Mouse (Mus musculus) cerebellum, adult (tissue): Measurements from ENCODE around the gene Tagln2.

ENCODE experiments used
- ATAC-seq: cut with Nextera tagmentation; 2 replicates; pipeline ENCODE4 v1.9.2; 2017; ENCODE audit warnings: mild to moderate bottlenecking, moderate library complexity, mixed read lengths; ENCODE audit not compliant: insufficient number of reproducible peaks, low FRiP score, low TSS enrichment

The Tagln2 gene

DNA sequence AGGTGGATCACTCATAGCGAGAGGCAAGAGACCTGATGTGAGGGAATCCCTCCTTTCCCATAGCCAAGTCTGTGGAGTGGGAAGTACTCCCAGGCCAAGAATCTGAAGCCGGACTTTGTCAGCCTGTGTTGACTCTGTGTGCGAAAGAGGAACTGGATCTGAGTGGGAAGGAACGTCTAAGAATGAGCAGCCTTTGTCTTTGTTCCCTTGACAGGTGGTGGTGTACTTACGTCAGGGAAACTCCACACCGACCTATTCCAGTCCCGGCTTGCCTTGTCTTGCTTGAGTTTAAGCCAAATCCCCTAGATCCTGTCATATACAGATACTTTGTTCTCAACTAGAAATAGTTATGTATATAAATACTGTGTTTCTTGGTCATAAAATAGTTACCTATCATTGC lies 22.7 kb downstream of the Tagln2 start:
- no peak for ATAC-seq

GRCm38 (mm10) chr1:172523699-172524101 lies 23.9 kb downstream of the Tagln2 start:
- no peak for ATAC-seq

DNA sequence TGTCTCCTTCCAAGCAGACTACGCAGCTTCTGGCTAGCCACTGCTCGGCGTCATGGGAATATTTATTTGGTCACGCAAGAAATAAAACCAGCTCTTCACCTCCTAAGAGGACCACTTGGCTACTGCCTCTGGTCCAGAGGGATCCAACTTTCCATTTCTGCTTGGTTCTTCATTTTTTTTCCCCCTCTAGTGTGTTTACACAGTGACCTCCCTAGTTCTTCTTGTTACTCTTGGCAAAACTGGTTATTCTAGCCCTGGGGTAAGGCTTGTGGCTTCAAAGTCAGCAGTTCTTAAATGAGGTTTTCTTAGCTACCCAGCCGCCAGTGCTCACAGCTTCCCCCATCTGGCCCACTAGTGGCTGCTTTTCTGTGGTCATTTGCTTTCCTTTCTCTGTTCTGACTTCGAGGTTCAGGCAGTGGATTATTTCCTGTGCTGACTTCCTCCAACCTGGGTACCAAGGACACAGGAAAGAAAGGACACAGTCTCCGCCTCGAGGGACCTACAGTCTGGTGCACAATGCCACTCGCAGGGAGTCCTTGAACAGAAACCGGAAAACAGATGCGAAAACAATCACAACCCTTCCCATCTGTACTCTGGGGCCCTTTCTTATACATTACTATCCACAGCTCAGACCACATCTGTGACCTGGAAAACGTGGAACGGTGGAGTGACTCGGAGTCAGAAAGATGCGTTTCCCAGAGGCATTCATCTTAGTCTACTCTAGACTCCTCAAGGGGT lies 25.3 kb downstream of the Tagln2 start:
- no peak for ATAC-seq

GRCm38 (mm10) chr1:172525971-172526370 lies 26.1 kb downstream of the Tagln2 start:
- ATAC-seq: no peak

GRCm38 (mm10) chr1:172526380-172527081 lies 26.7 kb downstream of the Tagln2 start:
- ATAC-seq: no peak

GRCm38 (mm10) chr1:172527431-172527830 lies 27.6 kb downstream of the Tagln2 start:
- ATAC-seq: no peak

GRCm38 (mm10) chr1:172528701-172529100 lies 28.9 kb downstream of the Tagln2 start:
- peak; percentile 67 for ATAC-seq

DNA sequence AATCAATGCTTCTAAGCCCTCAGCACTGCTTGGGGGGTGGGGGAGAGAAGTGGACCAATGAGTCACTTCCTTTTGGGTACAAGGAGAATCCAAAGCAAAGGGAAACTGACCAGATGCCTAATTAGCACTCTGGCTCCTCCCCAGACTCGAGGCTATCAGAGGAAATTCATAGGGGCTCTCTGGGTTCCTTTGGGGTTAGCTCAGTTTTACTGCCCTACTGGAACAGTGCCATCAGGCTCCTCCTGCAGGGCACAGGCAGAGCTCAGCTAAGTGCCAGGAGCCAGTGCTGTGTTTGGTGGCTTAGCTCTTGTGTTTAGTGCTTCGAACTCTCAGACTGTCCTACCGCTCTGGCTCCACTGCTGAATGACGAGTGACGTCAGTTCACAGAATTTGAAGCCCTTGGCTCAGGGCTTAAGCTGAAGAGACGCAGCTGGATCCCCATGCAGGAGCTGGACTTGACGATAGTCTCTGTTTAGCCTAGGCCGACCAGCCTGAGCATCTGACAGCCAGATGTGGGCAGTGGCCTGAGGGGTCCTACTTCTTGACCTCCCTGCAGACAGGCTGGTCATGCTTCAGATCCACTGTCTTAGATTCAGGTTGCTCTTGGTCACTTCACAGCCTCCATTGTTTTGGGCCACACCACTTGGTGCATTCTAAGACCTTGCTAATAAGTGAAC lies 30.8 kb downstream of the Tagln2 start:
- ATAC-seq: no peak

- peak; percentile 78 for ATAC-seq
Observed at GRCm38 (mm10) chr1:172532551-172532950, 32.7 kb downstream of the Tagln2 start.

- ATAC-seq: no peak
Observed at GRCm38 (mm10) chr1:172535116-172535515, 35.3 kb downstream of the Tagln2 start.

- no peak for ATAC-seq
Observed at GRCm38 (mm10) chr1:172539827-172540226, 40.0 kb downstream of the Tagln2 start.

DNA sequence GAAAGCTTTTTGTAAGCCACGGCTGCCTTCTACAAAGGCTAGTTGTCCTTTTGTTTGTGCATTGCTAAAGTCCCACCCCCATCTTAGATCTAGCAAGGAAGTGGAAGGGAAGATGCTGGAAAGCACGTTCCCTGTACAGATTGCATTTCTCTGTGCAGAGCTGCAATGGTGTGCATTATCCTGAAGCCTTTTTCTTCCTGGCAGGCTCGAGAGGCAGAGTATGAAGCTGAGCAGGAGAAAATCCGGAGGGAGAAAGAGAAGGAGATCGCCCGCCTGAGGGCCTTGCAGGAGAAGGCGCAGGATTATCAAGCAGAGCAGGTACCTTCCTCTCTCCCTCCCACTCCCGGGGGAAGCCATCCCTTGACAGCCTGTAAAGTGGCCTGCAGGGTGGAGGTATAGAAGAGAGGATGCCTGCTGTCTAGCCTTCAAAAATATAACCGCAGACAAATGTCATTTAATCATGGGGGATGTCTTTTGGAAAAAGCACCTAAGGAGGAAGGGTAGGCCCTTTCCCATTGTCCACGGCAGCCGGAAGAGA lies 40.5 kb downstream of the Tagln2 start:
- no peak for ATAC-seq

DNA sequence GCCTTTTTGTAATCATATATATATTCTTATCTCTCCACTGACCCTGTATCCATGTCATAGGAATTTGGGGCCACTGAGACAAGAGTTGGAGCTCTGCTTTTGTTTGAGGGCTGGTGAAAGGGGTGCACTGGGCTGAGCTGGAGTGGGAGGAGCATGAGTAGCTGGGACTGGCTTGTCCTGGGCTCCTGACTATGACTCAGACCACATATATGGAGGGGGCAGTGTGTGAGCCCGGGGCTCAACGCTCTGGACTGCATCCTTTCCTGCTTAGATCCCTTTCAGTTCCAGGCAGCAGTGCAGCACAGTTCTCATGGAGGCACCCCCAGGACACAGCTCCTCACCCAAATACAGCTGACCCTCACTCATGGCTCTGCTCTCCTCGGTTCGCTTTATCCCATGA lies 46.2 kb downstream of the Tagln2 start:
- no peak for ATAC-seq

GRCm38 (mm10) chr1:172548501-172548900 lies 48.7 kb downstream of the Tagln2 start:
- ATAC-seq: no peak

DNA sequence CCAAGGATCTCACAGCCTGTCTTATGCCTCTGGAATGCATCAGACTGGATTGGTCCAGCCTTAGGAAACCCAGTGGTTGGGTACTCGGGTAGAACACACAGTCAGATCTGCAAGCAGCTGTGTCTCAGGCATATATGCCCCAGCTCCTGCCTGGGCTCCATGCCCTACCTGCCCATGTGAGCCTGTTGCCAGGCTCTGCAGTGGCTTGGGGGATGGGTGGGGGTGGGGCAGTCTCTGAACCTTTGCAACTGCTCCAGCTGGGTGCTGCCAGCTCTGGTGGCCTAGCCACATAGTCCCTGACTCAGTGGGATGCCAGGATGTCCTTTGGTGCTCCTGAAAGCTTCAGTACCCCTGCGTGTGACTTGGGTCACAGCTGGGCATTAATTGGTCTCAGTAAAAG lies 49.5 kb downstream of the Tagln2 start:
- ATAC-seq: no peak

GRCm38 (mm10) chr1:172549717-172550116 lies 49.9 kb downstream of the Tagln2 start:
- no peak for ATAC-seq

- peak; percentile 62 for ATAC-seq
Observed at GRCm38 (mm10) chr1:172550551-172550951, 50.7 kb downstream of the Tagln2 start.

DNA sequence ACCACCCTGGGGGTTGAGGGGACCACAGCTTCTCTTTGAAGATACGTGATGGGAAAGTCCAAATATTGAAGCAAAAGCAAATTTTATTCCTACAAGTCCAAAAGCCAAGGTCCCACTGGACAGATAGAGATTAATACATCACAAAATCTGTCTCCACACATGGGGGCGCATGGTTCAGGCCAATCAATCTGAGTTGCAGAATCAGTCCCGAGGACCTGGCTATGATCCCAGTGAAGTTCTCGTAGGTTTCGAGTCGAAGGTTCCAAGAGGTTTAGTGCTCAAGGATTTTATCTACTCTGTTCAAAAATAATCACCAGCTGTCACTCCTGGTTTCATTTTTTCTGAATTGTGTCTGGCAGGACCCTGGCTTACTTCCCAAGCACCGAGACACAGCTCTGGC lies 51.2 kb downstream of the Tagln2 start:
- no peak for ATAC-seq

DNA sequence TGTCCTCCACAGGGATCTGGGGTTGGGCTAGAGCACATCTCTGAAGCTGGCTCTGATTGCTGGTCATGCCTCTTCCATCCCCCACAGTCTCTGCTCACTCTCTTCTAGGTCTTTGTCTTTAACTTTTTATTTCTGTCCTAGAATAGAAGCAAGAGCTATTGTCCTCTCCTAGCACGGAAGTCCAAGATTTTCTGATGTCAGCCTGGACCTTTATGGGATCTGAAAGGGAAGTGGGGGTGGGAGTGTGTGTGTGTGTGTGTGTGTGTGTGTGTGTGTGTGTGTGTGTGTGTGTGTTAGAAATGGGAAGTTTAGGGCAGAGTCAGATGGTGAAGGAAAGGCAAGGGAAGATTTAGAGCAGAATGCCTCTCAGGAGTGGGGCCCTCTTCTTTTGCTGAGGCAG lies 52.8 kb downstream of the Tagln2 start:
- no peak for ATAC-seq

DNA sequence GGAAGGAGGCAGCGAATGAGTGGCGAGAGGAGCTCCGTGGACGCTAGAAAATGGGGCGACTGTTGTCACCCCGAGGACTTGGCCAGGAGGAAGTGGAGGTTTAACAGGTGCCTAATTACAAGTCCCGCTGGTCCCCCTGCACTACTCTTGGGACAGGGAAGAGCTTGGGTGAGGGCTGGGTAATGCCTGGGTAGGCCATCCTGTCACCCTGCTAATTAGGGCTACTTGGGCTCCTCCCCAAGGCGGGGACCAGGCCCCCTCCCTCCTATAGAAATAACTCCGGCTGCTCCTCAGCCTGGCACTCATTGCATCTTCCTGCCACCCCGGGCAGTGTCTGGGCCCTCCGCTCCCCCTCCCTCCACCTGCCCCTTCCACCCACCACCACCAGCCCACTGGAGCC lies 55.8 kb downstream of the Tagln2 start, which contains the start of gene Vsig8:
Vsig8 (plus strand) TSS at position 301 of the 400 bp plus-strand sequence.
- ATAC-seq: no peak
